Mouse (Mus musculus): ENCODE measurements around the gene Ppcdc. TPM values are rescaled to one million over a fixed set of nuclear protein-coding genes. Genes with fewer than 3 reads are reported as not detected.

Gene Ppcdc
- polyA plus RNA-seq, 1 experiment from 2014 or later: 22.0 TPM

DNA sequence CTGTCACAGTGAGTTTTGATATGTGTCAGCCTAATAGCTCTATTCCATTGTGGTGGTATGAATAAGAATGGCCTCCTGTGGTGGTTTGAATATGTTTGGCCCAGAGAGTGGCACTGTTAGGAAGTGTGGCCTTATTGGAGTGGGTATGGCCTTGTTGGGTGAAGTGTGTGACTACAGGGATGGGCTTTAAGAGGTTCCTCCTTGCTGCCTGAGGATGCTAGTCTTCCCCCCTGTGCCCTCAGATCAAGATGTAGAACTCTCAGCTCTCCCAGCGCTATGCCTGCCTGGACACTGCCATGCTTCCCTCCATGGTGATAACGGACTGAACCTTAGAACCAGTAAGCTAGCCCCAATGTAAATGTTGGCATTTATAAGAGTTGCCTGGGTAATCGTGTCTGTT, 78.9 kb downstream of the Ppcdc start:
- DNase-seq (ENCODE audit: low spot score) (no peak), ATAC-seq (replicated peaks; ENCODE audit: low FRiP score) (no peak)
- H3K4me1 ChIP-seq (replicated peaks; ENCODE audit: control insufficient read depth, insufficient read depth, low read length): no peaks in the 10 kb centered on the region
- no peak overlapping the region for H3K4me3 ChIP-seq (ENCODE audit: low read depth, low read length)
- no peaks in the 10 kb centered on the region for H3K9me3 ChIP-seq (ENCODE audit: control insufficient read depth, low read length)
- H3K36me3 ChIP-seq (ENCODE audit: control insufficient read depth, insufficient read depth, low read length): no peaks in the 10 kb centered on the region
- H3K9ac ChIP-seq (ENCODE audit: low read depth, low read length): no peak overlapping the region
- H3K4me2 ChIP-seq: no peak overlapping the region
- no peaks in the 10 kb centered on the region for H3K27me3 ChIP-seq (replicated peaks; ENCODE audit: control insufficient read depth, insufficient read depth, low read length)
- H3K27ac ChIP-seq (ENCODE audit: low read depth, low read length): no peak overlapping the region
- 79% methylated on average over 3 of the region's 3 CpGs for WGBS

DNA sequence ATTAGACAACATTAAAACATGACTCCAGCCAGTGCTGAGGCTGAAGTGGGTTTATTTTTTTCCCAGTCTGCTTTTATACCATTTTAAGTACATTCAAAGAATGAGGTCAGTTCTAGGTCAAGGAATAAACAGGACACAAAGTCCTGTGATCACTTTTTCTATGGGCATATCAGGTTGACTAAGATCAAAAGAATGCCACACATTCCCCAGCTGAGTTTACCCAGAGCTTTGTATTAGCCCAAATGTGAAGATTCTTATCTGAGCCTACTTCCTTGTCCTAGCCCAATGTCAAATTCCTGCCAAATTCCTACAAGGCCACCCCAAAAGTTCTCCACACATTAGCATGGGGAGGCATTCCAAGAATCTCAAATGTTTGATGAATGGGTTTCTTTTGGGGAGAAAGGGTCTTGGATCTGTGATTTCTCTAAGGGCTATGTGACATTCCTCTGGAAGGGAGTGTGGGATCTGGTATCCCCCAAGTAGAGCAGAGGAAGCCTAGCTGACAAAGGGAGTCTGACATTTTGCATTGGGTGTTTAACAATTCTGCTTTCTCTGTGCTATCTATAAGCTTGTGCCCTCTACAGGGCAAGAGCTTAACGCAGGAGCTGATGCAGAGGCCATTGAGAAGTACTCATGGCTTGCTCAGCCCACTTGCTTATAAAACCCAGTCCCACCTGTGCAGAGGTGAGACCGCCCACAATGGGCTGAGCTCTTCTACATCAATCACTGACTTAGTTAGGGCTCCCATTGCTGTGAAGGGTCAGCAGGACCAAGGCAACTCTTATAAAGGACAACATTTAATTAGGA, 85.3 kb downstream of the Ppcdc start:
- H3K27ac ChIP-seq (ENCODE audit: low read depth, low read length): no peak overlapping the region
- 57% methylated on average over 2 of the region's 2 CpGs for WGBS
- no peak overlapping the region for H3K9ac ChIP-seq (ENCODE audit: low read depth, low read length)
- no peaks in the 10 kb centered on the region for H3K4me1 ChIP-seq (replicated peaks; ENCODE audit: control insufficient read depth, insufficient read depth, low read length)
- no peaks in the 10 kb centered on the region for H3K9me3 ChIP-seq (ENCODE audit: control insufficient read depth, low read length)
- no peak overlapping the region for H3K4me2 ChIP-seq
- H3K4me3 ChIP-seq (ENCODE audit: low read depth, low read length): no peak overlapping the region
- H3K36me3 ChIP-seq (ENCODE audit: control insufficient read depth, insufficient read depth, low read length): no peaks in the 10 kb centered on the region
- ATAC-seq (replicated peaks; ENCODE audit: low FRiP score) (no peak), DNase-seq (ENCODE audit: low spot score) (no peak)
- no peaks in the 10 kb centered on the region for H3K27me3 ChIP-seq (replicated peaks; ENCODE audit: control insufficient read depth, insufficient read depth, low read length)

DNA sequence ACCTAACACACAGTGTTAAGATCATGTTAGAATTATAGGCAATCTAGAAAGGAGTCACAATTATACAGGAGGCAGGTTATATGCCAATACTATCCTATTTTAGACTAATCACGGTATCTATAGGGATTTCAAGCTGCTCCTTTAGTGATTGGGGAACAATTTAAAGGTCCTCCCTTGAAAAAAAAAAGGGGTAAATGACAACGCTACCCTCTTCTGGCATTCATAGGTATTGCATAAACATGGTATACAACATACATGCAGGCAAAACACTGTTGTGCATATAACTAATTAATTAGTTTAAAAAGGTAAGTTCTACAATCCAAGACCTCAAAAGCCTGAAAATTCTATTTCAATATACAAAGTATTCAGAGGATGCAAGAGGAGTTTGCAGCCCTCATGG, 88.6 kb downstream of the Ppcdc start:
- Histone ChIP-seq H3K36me3 (ENCODE audit: control insufficient read depth, insufficient read depth, low read length) (no peaks in the 10 kb centered on the region), H3K27ac (ENCODE audit: low read depth, low read length) (no peak overlapping the region), H3K4me3 (ENCODE audit: low read depth, low read length) (no peak overlapping the region), H3K9ac (ENCODE audit: low read depth, low read length) (no peak overlapping the region), H3K27me3 (replicated peaks; ENCODE audit: control insufficient read depth, insufficient read depth, low read length) (no peaks in the 10 kb centered on the region), H3K9me3 (ENCODE audit: control insufficient read depth, low read length) (no peaks in the 10 kb centered on the region), H3K4me1 (replicated peaks; ENCODE audit: control insufficient read depth, insufficient read depth, low read length) (no peaks in the 10 kb centered on the region), H3K4me2 (no peak overlapping the region)
- DNase-seq (ENCODE audit: low spot score) (no peak), ATAC-seq (replicated peaks; ENCODE audit: low FRiP score) (no peak)
- 54% methylated on average over 2 of the region's 2 CpGs for WGBS

DNA sequence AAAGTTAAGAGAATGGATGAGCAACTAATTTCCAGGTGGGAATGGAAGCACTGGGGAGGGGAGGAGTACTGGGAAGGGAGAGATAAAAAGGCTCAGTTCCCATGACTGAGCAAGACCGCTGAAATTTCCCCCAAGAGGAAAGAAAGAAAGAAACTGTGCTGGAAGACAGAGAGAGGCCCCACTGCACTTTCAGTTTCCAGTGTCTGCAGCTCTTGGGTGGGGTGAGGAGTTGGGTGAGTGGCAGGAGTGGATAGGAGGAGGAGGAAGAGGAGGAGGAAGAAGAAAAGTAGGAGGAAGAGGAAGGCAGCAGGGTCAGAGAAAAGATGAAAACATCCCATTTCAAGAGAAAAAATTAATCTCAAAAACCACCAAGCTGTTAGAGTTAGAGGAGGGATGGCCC, 94.0 kb downstream of the Ppcdc start:
- DNase-seq (ENCODE audit: low spot score): no peak
- no peaks in the 10 kb centered on the region for H3K4me1 ChIP-seq (replicated peaks; ENCODE audit: control insufficient read depth, insufficient read depth, low read length)
- H3K4me3 ChIP-seq (ENCODE audit: low read depth, low read length): no peak overlapping the region
- H3K27me3 ChIP-seq (replicated peaks; ENCODE audit: control insufficient read depth, insufficient read depth, low read length): no peaks in the 10 kb centered on the region
- H3K9ac ChIP-seq (ENCODE audit: low read depth, low read length): no peak overlapping the region
- H3K36me3 ChIP-seq (ENCODE audit: control insufficient read depth, insufficient read depth, low read length): no peaks in the 10 kb centered on the region
- 50% methylated on average over 1 of the region's 1 CpGs for WGBS
- H3K4me2 ChIP-seq: no peak overlapping the region
- H3K9me3 ChIP-seq (ENCODE audit: control insufficient read depth, low read length): no peaks in the 10 kb centered on the region
- ATAC-seq (replicated peaks; ENCODE audit: low FRiP score): no peak
- no peak overlapping the region for H3K27ac ChIP-seq (ENCODE audit: low read depth, low read length)

DNA sequence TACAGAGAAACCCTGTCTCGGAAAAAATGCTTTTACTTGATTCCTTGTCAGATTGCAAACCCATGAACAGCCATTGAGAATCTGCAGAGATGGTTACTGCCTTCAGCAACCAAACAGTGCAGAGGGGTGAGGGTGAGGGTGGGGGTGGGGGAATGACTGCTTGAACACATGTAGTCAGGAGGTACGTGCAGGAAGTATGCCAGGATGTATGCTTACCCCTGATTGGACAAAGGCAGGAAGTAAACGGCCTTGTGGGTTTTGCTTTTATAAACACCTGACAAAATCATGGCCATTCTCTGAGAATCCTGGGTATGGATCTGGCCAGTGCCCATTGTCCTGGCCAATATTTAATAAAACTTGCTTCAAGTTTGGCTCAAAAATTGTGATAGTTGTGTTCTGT, 96.2 kb downstream of the Ppcdc start:
- H3K4me1 ChIP-seq (replicated peaks; ENCODE audit: control insufficient read depth, insufficient read depth, low read length): no peaks in the 10 kb centered on the region
- WGBS: 44% methylated on average over 3 of the region's 3 CpGs
- H3K36me3 ChIP-seq (ENCODE audit: control insufficient read depth, insufficient read depth, low read length): no peaks in the 10 kb centered on the region
- no peak overlapping the region for H3K27ac ChIP-seq (ENCODE audit: low read depth, low read length)
- H3K9ac ChIP-seq (ENCODE audit: low read depth, low read length): no peak overlapping the region
- DNase-seq (ENCODE audit: low spot score) (no peak), ATAC-seq (replicated peaks; ENCODE audit: low FRiP score) (no peak)
- no peak overlapping the region for H3K4me2 ChIP-seq
- H3K27me3 ChIP-seq (replicated peaks; ENCODE audit: control insufficient read depth, insufficient read depth, low read length): no peaks in the 10 kb centered on the region
- no peak overlapping the region for H3K4me3 ChIP-seq (ENCODE audit: low read depth, low read length)
- H3K9me3 ChIP-seq (ENCODE audit: control insufficient read depth, low read length): no peaks in the 10 kb centered on the region

DNA sequence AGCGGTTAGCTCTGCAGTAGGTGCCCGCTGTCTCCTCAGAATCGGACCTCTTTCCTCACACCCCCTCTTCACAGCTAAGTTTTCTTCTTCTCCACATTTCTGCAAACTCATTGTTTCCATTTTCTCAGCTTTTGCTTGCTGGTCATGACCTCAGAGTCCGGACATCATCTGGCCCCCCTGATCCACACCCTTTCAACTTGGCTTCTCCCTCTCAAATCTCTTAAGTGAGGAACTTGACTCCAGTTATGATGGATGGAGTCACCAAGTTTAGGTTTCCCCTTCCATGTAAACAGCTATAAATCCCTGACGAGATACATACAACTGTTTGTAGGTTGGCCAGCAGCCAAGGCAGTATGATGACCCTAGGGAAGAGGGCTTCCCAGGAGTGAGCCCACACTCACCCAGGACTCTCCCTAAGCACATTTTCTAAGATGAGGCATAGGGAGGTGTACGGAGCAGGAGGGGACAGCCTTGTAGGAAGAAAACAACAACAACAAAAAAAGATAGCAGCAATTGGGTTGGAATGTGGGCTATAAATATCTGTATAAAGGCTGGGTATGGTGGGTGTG, 96.9 kb downstream of the Ppcdc start:
- DNase-seq (ENCODE audit: low spot score): no peak
- Histone ChIP-seq H3K9ac (ENCODE audit: low read depth, low read length) (no peak overlapping the region), H3K36me3 (ENCODE audit: control insufficient read depth, insufficient read depth, low read length) (no peaks in the 10 kb centered on the region), H3K27ac (ENCODE audit: low read depth, low read length) (no peak overlapping the region), H3K4me2 (no peak overlapping the region), H3K4me3 (ENCODE audit: low read depth, low read length) (no peak overlapping the region), H3K4me1 (replicated peaks; ENCODE audit: control insufficient read depth, insufficient read depth, low read length) (no peaks in the 10 kb centered on the region), H3K27me3 (replicated peaks; ENCODE audit: control insufficient read depth, insufficient read depth, low read length) (no peaks in the 10 kb centered on the region), H3K9me3 (ENCODE audit: control insufficient read depth, low read length) (no peaks in the 10 kb centered on the region)
- 72% methylated on average over 6 of the region's 6 CpGs for WGBS
- no peak for ATAC-seq (replicated peaks; ENCODE audit: low FRiP score)

DNA sequence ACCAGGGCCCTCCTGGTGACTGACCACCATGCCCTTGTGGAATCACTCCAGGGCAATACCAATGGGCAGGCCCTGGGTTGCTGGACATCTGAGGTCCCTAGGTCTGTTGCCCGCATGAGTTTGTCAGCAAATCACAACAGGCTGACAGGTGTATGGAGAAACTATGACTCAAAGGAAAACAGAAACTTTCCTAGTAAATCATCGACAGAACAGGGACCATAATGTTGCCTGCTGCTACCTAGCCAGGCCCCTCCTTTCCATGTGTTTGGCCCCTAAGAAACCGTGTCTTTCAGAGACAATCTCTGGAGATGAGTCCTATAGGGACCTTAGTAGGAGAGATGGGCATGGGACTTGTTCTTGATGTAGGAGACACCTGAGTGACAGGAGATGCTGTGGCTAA, 97.7 kb downstream of the Ppcdc start:
- DNase-seq (ENCODE audit: low spot score) (no peak), ATAC-seq (replicated peaks; ENCODE audit: low FRiP score) (no peak)
- no peaks in the 10 kb centered on the region for H3K27me3 ChIP-seq (replicated peaks; ENCODE audit: control insufficient read depth, insufficient read depth, low read length)
- H3K4me1 ChIP-seq (replicated peaks; ENCODE audit: control insufficient read depth, insufficient read depth, low read length): no peaks in the 10 kb centered on the region
- no peak overlapping the region for H3K4me3 ChIP-seq (ENCODE audit: low read depth, low read length)
- 73% methylated on average over 3 of the region's 3 CpGs for WGBS
- H3K27ac ChIP-seq (ENCODE audit: low read depth, low read length): no peak overlapping the region
- H3K9ac ChIP-seq (ENCODE audit: low read depth, low read length): no peak overlapping the region
- H3K9me3 ChIP-seq (ENCODE audit: control insufficient read depth, low read length): no peaks in the 10 kb centered on the region
- no peaks in the 10 kb centered on the region for H3K36me3 ChIP-seq (ENCODE audit: control insufficient read depth, insufficient read depth, low read length)
- no peak overlapping the region for H3K4me2 ChIP-seq

DNA sequence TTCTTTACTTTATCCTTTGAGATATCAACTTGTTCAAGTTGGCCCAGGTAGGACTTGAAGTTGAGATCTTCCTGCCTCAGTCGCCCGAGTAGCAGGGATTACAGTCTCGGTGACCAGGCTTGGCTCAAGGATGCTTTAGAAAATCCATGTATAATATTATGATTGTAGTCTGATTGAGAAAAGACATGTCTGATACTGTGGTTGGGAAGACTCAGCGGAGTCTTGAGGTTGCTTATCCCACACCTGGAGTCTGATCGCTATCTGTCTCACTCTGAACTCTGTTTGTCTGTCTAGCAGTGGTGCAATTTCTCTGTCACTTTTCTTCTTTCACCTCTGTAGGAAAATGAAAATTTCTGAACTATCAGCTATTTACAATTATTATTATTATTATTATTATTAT, 99.6 kb downstream of the Ppcdc start:
- Histone ChIP-seq H3K36me3 (ENCODE audit: control insufficient read depth, insufficient read depth, low read length) (no peaks in the 10 kb centered on the region), H3K9me3 (ENCODE audit: control insufficient read depth, low read length) (0 out of 2 replicates have a peak, but pooled peaks cover 6% of the 10 kb centered on the region), H3K4me2 (no peak overlapping the region), H3K27me3 (replicated peaks; ENCODE audit: control insufficient read depth, insufficient read depth, low read length) (no peaks in the 10 kb centered on the region), H3K27ac (ENCODE audit: low read depth, low read length) (no peak overlapping the region), H3K9ac (ENCODE audit: low read depth, low read length) (no peak overlapping the region), H3K4me1 (replicated peaks; ENCODE audit: control insufficient read depth, insufficient read depth, low read length) (no peaks in the 10 kb centered on the region), H3K4me3 (ENCODE audit: low read depth, low read length) (no peak overlapping the region)
- 83% methylated on average over 5 of the region's 5 CpGs for WGBS
- ATAC-seq (replicated peaks; ENCODE audit: low FRiP score): no peak
- no peak for DNase-seq (ENCODE audit: low spot score)

DNA sequence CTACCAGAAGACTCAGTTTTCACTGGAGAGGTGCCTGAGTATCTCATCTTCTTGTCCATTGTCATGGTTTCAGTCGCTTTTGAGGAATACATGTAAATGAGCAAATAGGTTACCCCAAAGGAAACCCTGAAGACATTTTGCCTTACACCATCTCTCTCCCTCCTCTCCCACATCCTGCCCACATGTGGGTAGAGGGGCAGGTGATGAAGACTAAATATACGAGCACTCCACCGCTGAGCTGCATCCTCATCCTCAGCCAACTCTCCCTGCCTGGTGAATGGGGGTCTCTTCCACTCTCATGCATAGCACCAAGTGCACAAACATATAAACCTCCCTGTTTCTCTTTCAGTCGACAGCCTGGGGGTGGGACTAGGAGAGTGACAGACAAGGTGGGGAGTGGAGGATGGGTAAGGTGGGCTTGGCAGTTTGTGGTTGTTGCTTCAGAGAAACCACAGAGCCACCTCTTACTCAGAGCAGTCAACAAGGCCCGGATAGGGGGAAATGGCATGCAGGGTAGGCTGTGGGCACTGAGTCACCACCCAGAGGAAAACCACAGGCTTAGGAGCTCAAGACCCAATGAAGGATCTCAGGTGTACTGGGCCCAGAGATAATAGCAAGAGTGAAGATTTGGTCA, 100.2 kb downstream of the Ppcdc start:
- DNase-seq (ENCODE audit: low spot score): no peak
- 49% methylated on average over 5 of the region's 5 CpGs for WGBS
- no peak overlapping the region for H3K27ac ChIP-seq (ENCODE audit: low read depth, low read length)
- H3K4me1 ChIP-seq (replicated peaks; ENCODE audit: control insufficient read depth, insufficient read depth, low read length): no peaks in the 10 kb centered on the region
- H3K36me3 ChIP-seq (ENCODE audit: control insufficient read depth, insufficient read depth, low read length): no peaks in the 10 kb centered on the region
- H3K9ac ChIP-seq (ENCODE audit: low read depth, low read length): no peak overlapping the region
- no peak for ATAC-seq (replicated peaks; ENCODE audit: low FRiP score)
- H3K27me3 ChIP-seq (replicated peaks; ENCODE audit: control insufficient read depth, insufficient read depth, low read length): no peaks in the 10 kb centered on the region
- no peak overlapping the region for H3K4me3 ChIP-seq (ENCODE audit: low read depth, low read length)
- H3K9me3 ChIP-seq (ENCODE audit: control insufficient read depth, low read length): 0 out of 2 replicates have a peak, but pooled peaks cover 6% of the 10 kb centered on the region
- H3K4me2 ChIP-seq: no peak overlapping the region
